Mouse (Mus musculus): Measurements from ENCODE around the gene Gm36028. TPM values are rescaled to one million over a fixed set of nuclear protein-coding genes. Genes with fewer than 3 reads are reported as not detected.
A peak's percentile ranks its signal among the peaks of the same experiment; 100 is the strongest.

Gm36028 gene
- polyA plus RNA-seq, 1 experiment from 2014 or later: 0.40 TPM

GRCm38 (mm10) chr16:37811874-37812273, 49.1 kb downstream of the Gm36028 start:
- H3K9me3 ChIP-seq (ENCODE audit: control insufficient read depth, low read length): no peaks in the 10 kb centered on the region
- WGBS: 88% methylated on average over 8 of the region's 8 CpGs
- no peak overlapping the region for H3K9ac ChIP-seq (ENCODE audit: low read length)

GRCm38 (mm10) chr16:37809623-37809992, 51.3 kb downstream of the Gm36028 start:
- 86% methylated on average over 6 of the region's 6 CpGs for WGBS
- H3K27me3 ChIP-seq (ENCODE audit: control insufficient read depth, insufficient read depth, low read length): no peaks in the 10 kb centered on the region
- H3K27ac ChIP-seq (ENCODE audit: low read depth, low read length): no peak overlapping the region

More at GRCm38 (mm10) chr16:37811874-37812273, 49.1 kb downstream of the Gm36028 start:
- H3K36me3 ChIP-seq (ENCODE audit: control insufficient read depth, insufficient read depth, low read length): no peaks in the 10 kb centered on the region
- no peak overlapping the region for H3K27ac ChIP-seq (ENCODE audit: low read depth, low read length)
- 0 out of 2 replicates have a peak, but pooled peaks cover 4% of the 10 kb centered on the region for H3K4me1 ChIP-seq (replicated peaks; ENCODE audit: control insufficient read depth, insufficient read depth, low read length)
- no peak overlapping the region for H3K4me3 ChIP-seq (ENCODE audit: low read depth, low read length)
- ATAC-seq (replicated peaks; ENCODE audit: low FRiP score): no peak
- H3K4me2 ChIP-seq (ENCODE audit: low read depth, low read length, severe bottlenecking): no peak overlapping the region
- no peaks in the 10 kb centered on the region for H3K27me3 ChIP-seq (ENCODE audit: control insufficient read depth, insufficient read depth, low read length)
- no peak for DNase-seq (ENCODE audit: low spot score)

GRCm38 (mm10) chr16:37808866-37809622, 51.9 kb downstream of the Gm36028 start:
- no peaks in the 10 kb centered on the region for H3K9me3 ChIP-seq (ENCODE audit: control insufficient read depth, low read length)
- H3K27me3 ChIP-seq (ENCODE audit: control insufficient read depth, insufficient read depth, low read length): no peaks in the 10 kb centered on the region
- no peak overlapping the region for H3K27ac ChIP-seq (ENCODE audit: low read depth, low read length)
- H3K4me2 ChIP-seq (ENCODE audit: low read depth, low read length, severe bottlenecking): no peak overlapping the region
- no peak overlapping the region for H3K4me3 ChIP-seq (ENCODE audit: low read depth, low read length)
- no peak overlapping the region for H3K9ac ChIP-seq (ENCODE audit: low read length)
- ATAC-seq (replicated peaks; ENCODE audit: low FRiP score) (0 out of 2 replicates have a peak, but pooled peaks have one; percentile 41), DNase-seq (ENCODE audit: low spot score) (peak; percentile 40)
- WGBS: 31% methylated on average over 10 of the region's 10 CpGs
- no peaks in the 10 kb centered on the region; the same call in 1 of the 2 replicates for H3K36me3 ChIP-seq (ENCODE audit: control insufficient read depth, insufficient read depth, low read length)
- 0 out of 2 replicates have a peak, but pooled peaks cover 4% of the 10 kb centered on the region for H3K4me1 ChIP-seq (replicated peaks; ENCODE audit: control insufficient read depth, insufficient read depth, low read length)

More at GRCm38 (mm10) chr16:37809623-37809992, 51.3 kb downstream of the Gm36028 start:
- ATAC-seq (replicated peaks; ENCODE audit: low FRiP score) (no peak), DNase-seq (ENCODE audit: low spot score) (peak; percentile 39)
- H3K4me1 ChIP-seq (replicated peaks; ENCODE audit: control insufficient read depth, insufficient read depth, low read length): 0 out of 2 replicates have a peak, but pooled peaks cover 4% of the 10 kb centered on the region
- H3K4me2 ChIP-seq (ENCODE audit: low read depth, low read length, severe bottlenecking): no peak overlapping the region
- no peak overlapping the region for H3K4me3 ChIP-seq (ENCODE audit: low read depth, low read length)
- no peaks in the 10 kb centered on the region for H3K9me3 ChIP-seq (ENCODE audit: control insufficient read depth, low read length)
- no peaks in the 10 kb centered on the region; the same call in 1 of the 2 replicates for H3K36me3 ChIP-seq (ENCODE audit: control insufficient read depth, insufficient read depth, low read length)
- no peak overlapping the region for H3K9ac ChIP-seq (ENCODE audit: low read length)

GRCm38 (mm10) chr16:37807269-37807668, 53.7 kb downstream of the Gm36028 start:
- 0 out of 2 replicates have a peak, but pooled peaks cover 2% of the 10 kb centered on the region for H3K4me1 ChIP-seq (replicated peaks; ENCODE audit: control insufficient read depth, insufficient read depth, low read length)
- H3K9me3 ChIP-seq (ENCODE audit: control insufficient read depth, low read length): no peaks in the 10 kb centered on the region
- no peak overlapping the region for H3K27ac ChIP-seq (ENCODE audit: low read depth, low read length)
- no peaks in the 10 kb centered on the region; the same call in 1 of the 2 replicates for H3K36me3 ChIP-seq (ENCODE audit: control insufficient read depth, insufficient read depth, low read length)
- ATAC-seq (replicated peaks; ENCODE audit: low FRiP score): no peak
- no peak overlapping the region for H3K9ac ChIP-seq (ENCODE audit: low read length)
- DNase-seq (ENCODE audit: low spot score): no peak
- 74% methylated on average over 8 of the region's 8 CpGs for WGBS
- H3K27me3 ChIP-seq (ENCODE audit: control insufficient read depth, insufficient read depth, low read length): no peaks in the 10 kb centered on the region
- H3K4me2 ChIP-seq (ENCODE audit: low read depth, low read length, severe bottlenecking): no peak overlapping the region
- H3K4me3 ChIP-seq (ENCODE audit: low read depth, low read length): no peak overlapping the region

- no peak overlapping the region for H3K9ac ChIP-seq (ENCODE audit: low read length)
- H3K4me3 ChIP-seq (ENCODE audit: low read depth, low read length): no peak overlapping the region
- 84% methylated on average over 3 of the region's 3 CpGs for WGBS
- H3K36me3 ChIP-seq (ENCODE audit: control insufficient read depth, insufficient read depth, low read length): no peaks in the 10 kb centered on the region; the same call in 1 of the 2 replicates
- H3K27ac ChIP-seq (ENCODE audit: low read depth, low read length): no peak overlapping the region
- DNase-seq (ENCODE audit: low spot score): no peak
- H3K4me1 ChIP-seq (replicated peaks; ENCODE audit: control insufficient read depth, insufficient read depth, low read length): 0 out of 2 replicates have a peak, but pooled peaks cover 1% of the 10 kb centered on the region
- no peak overlapping the region for H3K4me2 ChIP-seq (ENCODE audit: low read depth, low read length, severe bottlenecking)
- no peaks in the 10 kb centered on the region for H3K27me3 ChIP-seq (ENCODE audit: control insufficient read depth, insufficient read depth, low read length)
- ATAC-seq (replicated peaks; ENCODE audit: low FRiP score): no peak
- H3K9me3 ChIP-seq (ENCODE audit: control insufficient read depth, low read length): no peaks in the 10 kb centered on the region
These were observed 55.0 kb downstream of the Gm36028 start for GRCm38 (mm10) chr16:37805746-37806495.

- H3K9me3 ChIP-seq (ENCODE audit: control insufficient read depth, low read length): no peaks in the 10 kb centered on the region
- ATAC-seq (replicated peaks; ENCODE audit: low FRiP score) (no peak), DNase-seq (ENCODE audit: low spot score) (no peak)
- H3K4me2 ChIP-seq (ENCODE audit: low read depth, low read length, severe bottlenecking): no peak overlapping the region
- WGBS: 93% methylated on average over 9 of the region's 9 CpGs
- H3K36me3 ChIP-seq (ENCODE audit: control insufficient read depth, insufficient read depth, low read length): no peaks in the 10 kb centered on the region; the same call in 1 of the 2 replicates
- no peak overlapping the region for H3K9ac ChIP-seq (ENCODE audit: low read length)
- no peaks in the 10 kb centered on the region for H3K4me1 ChIP-seq (replicated peaks; ENCODE audit: control insufficient read depth, insufficient read depth, low read length)
- H3K27me3 ChIP-seq (ENCODE audit: control insufficient read depth, insufficient read depth, low read length): no peaks in the 10 kb centered on the region
- no peak overlapping the region for H3K27ac ChIP-seq (ENCODE audit: low read depth, low read length)
- no peak overlapping the region for H3K4me3 ChIP-seq (ENCODE audit: low read depth, low read length)
These were observed 57.5 kb downstream of the Gm36028 start for GRCm38 (mm10) chr16:37803387-37803950.

GRCm38 (mm10) chr16:37802686-37803295, 58.2 kb downstream of the Gm36028 start:
- H3K9me3 ChIP-seq (ENCODE audit: control insufficient read depth, low read length): no peaks in the 10 kb centered on the region
- 64% methylated on average over 4 of the region's 4 CpGs for WGBS
- H3K4me2 ChIP-seq (ENCODE audit: low read depth, low read length, severe bottlenecking): no peak overlapping the region
- ATAC-seq (replicated peaks; ENCODE audit: low FRiP score) (no peak), DNase-seq (ENCODE audit: low spot score) (no peak)
- no peaks in the 10 kb centered on the region for H3K4me1 ChIP-seq (replicated peaks; ENCODE audit: control insufficient read depth, insufficient read depth, low read length)
- no peaks in the 10 kb centered on the region for H3K27me3 ChIP-seq (ENCODE audit: control insufficient read depth, insufficient read depth, low read length)
- no peak overlapping the region for H3K9ac ChIP-seq (ENCODE audit: low read length)
- no peak overlapping the region for H3K27ac ChIP-seq (ENCODE audit: low read depth, low read length)
- no peak overlapping the region for H3K4me3 ChIP-seq (ENCODE audit: low read depth, low read length)
- H3K36me3 ChIP-seq (ENCODE audit: control insufficient read depth, insufficient read depth, low read length): no peaks in the 10 kb centered on the region; the same call in 1 of the 2 replicates

GRCm38 (mm10) chr16:37801097-37801496, 59.8 kb downstream of the Gm36028 start:
- Histone ChIP-seq H3K27me3 (ENCODE audit: control insufficient read depth, insufficient read depth, low read length) (no peaks in the 10 kb centered on the region), H3K4me1 (replicated peaks; ENCODE audit: control insufficient read depth, insufficient read depth, low read length) (no peaks in the 10 kb centered on the region), H3K9me3 (ENCODE audit: control insufficient read depth, low read length) (no peaks in the 10 kb centered on the region), H3K27ac (ENCODE audit: low read depth, low read length) (no peak overlapping the region), H3K9ac (ENCODE audit: low read length) (no peak overlapping the region), H3K4me3 (ENCODE audit: low read depth, low read length) (no peak overlapping the region), H3K4me2 (ENCODE audit: low read depth, low read length, severe bottlenecking) (no peak overlapping the region), H3K36me3 (ENCODE audit: control insufficient read depth, insufficient read depth, low read length) (no peaks in the 10 kb centered on the region; the same call in 1 of the 2 replicates)
- WGBS: 86% methylated on average over 2 of the region's 2 CpGs
- DNase-seq (ENCODE audit: low spot score): no peak
- ATAC-seq (replicated peaks; ENCODE audit: low FRiP score): no peak
